Mouse (Mus musculus) v-Abl transformed pro-B cells (cell line): ENCODE measurements around the gene Gstm2.
"Not testable (repeated sequence)": the region's sequence is repeated elsewhere in the genome, so short reads cannot be mapped to it uniquely, and the experiment has no call there.

ENCODE experiments used
- in situ Hi-C, 2 experiments: fragments of 400-800 bp; cut with MboI; formaldehyde crosslinking; loops; one replicate each; pipeline ENCODE4 v1.15.1; 2025; ENCODE audit not compliant: unreplicated experiment in 2 of 2

Gene Gstm2

DNA sequence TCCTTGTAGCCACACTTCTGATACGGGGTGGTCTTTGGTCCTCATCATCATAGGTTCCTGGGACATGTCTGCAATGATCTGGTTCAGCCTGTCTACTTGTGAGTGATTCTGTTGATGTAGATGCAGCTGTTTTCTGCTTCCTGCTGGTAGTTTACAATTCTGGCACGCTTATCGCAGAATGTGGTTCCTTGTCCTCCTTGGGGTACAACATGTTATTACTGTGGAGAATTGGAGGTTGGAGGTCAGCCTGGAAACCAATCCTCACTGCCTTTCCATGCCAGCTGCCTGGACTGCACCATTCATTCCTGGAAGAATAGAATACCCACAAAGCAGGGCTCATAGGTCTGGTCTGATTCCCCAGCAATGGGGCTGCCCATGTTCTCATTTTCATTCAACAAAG lies 13.2 kb upstream of the Gstm2 start:
- in situ Hi-C loops: no loop called here

- in situ Hi-C loops: no loop called here
These were observed 12.3 kb upstream of the Gstm2 start for GRCm38 (mm10) chr3:107998591-107998990.

DNA sequence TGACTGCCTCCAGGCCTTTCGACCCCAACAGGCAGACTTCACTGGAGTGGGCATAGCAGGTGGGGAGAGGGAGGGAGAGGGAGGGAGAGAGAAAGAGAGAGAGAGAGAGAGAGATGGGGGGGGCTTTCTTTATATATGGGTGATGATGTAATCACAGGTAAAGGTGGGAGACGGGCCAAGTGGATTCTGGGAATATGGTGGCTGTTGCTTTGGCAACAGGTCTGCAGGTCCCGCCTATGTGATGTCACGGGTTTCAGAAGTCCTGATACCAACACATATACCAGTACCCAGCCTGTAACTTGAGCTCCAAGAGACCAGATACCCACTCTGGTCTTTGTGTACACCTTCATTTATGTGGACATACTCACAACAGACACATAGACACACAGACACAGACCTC lies 10.3 kb upstream of the Gstm2 start:
- in situ Hi-C loops: no loop called here

GRCm38 (mm10) chr3:107995974-107996373 lies 9.7 kb upstream of the Gstm2 start:
- in situ Hi-C loops: not testable (repeated sequence)

- in situ Hi-C loops: not testable (repeated sequence)
These were observed 1.1 kb downstream of the Gstm2 start for GRCm38 (mm10) chr3:107985141-107985540.

DNA sequence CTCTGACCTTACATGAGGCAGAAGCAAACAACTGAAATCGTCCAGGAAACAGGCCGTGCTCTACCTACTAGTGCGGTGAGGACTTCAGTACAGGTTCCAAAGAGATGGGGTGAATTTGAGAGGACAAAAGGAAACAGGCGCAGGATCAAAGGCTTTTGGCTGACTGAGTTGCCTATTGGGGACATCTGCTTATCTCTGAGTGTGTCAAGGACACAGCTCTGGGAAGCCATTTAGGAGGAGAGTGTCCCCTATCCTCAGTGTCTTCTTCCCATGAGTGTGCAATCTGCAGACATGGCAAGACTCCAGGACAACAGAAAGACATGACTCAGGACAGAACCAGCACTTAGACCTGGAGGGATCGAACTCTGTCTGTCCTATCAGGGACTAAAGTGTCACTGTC lies 1.8 kb downstream of the Gstm2 start:
- in situ Hi-C loops: no loop called here

GRCm38 (mm10) chr3:107983771-107984170 lies 2.5 kb downstream of the Gstm2 start:
- in situ Hi-C loops: no loop called here

DNA sequence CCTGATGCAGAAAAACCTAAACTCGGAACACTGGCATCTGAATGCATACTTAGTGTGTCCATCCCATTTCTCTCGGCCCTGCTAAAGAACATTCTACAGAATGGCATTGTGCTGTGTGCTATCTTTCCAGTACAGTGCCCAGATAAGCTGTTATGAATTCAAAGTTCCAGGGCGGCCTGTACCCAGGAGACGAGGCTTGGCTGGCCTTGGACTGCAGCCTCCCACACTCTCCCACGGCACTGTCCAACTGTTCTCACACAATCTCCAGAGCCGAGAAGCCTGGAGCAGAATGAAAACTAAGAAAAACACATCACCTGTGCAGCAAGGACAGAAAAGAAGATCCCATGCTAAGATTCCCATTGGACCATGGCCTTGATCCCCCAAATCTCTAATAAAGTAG lies 3.5 kb downstream of the Gstm2 start:
- in situ Hi-C loops: no loop called here

GRCm38 (mm10) chr3:107981261-107981660 lies 5.0 kb downstream of the Gstm2 start:
- in situ Hi-C loops: no loop called here

- in situ Hi-C loops: no loop called here
These were observed 8.6 kb downstream of the Gstm2 start for GRCm38 (mm10) chr3:107977691-107978090.

DNA sequence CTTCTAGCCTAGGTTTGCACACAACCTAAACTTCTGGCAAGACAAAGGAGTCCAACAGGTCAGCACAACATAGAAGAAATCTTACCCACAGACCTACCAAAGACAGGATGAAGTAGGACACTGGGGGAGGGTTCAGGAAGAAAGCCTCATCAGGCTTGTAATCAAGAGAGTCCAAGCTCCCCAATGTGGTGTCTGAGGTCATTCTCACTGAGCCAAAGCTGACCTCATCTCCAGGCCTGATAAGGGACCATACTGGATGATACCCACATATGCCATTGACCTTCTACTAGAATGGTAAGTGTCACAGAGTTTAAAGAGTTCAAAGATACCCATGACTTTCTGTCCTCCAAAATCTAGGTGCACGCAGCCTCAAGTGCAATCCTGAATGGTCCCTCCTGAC lies 12.0 kb downstream of the Gstm2 start:
- in situ Hi-C loops: no loop called here

- in situ Hi-C loops: no loop called here
These were observed 14.2 kb downstream of the Gstm2 start for GRCm38 (mm10) chr3:107972070-107972469.

GRCm38 (mm10) chr3:107971101-107971500 lies 15.2 kb downstream of the Gstm2 start:
- in situ Hi-C loops: not testable (repeated sequence)

DNA sequence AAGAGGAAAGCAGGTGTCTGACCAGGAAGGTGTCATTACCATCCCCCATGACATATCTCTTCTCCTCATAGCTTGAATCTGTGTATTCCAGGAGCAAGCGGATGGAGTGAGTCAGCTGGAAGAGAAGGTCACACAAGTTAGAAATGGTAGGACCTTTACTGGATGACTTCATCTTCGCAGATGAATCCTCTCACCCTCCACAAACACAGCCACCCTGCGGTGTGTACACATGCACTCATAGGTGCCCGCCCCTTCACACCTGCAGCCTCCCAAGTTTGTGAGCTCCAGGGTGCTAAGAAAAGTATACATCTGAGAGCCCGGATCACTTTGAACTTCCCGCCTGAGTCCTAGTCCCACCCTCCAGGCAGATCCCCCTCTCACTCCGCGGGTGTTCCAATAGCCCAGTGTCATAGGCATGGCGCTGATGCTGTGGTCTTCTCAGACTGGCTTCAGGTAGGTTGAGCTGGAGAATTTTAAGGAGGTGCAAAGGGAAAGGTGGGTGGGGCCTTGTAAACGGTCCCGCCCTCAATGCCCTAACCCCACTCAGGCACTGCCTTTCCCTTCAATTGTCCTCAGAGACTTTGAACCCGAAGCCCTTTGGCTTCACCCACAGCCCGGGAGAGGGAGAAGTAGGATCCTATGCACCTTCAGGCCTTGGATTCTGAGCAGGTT lies 17.4 kb downstream of the Gstm2 start, which contains the start of gene Gstm3:
TSS of gene Gstm3 (minus strand) at position 560 of the 672 bp plus-strand sequence.
- in situ Hi-C loops: no loop called here

DNA sequence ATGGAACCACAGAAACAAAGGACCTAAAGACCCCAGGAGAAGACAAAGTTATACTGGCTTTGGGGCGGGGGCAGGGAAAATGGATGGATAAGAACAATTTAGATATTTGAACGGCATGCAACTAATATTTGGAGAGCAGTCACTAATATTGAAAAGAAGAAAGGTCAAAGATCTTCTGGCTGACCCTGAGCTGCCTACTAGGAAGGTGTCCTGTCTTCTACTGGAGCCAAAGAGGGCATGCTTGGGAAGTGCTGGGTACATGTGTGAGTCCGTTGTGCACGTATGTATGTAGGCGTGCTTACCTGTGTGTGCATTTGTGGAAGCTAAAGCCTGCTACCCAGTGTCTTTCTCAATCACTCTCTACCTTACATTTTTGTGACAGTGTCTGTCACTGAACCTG lies 19.6 kb downstream of the Gstm2 start:
- in situ Hi-C loops: no loop called here

DNA sequence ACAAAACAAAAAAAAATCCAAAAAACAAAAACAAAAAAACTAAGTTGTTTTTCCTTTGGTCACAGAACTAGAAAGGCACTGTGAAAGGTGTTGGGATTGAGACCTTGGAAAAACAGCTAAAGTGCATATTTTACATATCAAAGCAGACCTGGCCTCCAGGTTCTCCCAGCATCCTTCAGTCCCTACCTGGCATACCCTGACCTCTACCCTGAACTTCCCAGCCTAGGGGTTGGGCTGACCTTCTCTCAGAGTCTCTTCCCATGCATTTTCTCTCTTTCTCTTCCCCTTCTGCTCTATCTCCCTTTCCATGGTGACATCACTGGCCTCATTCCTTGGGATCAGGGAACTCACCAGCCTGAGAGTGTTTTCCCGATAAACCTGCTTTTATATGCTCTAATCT lies 20.7 kb downstream of the Gstm2 start:
- in situ Hi-C loops: no loop called here

DNA sequence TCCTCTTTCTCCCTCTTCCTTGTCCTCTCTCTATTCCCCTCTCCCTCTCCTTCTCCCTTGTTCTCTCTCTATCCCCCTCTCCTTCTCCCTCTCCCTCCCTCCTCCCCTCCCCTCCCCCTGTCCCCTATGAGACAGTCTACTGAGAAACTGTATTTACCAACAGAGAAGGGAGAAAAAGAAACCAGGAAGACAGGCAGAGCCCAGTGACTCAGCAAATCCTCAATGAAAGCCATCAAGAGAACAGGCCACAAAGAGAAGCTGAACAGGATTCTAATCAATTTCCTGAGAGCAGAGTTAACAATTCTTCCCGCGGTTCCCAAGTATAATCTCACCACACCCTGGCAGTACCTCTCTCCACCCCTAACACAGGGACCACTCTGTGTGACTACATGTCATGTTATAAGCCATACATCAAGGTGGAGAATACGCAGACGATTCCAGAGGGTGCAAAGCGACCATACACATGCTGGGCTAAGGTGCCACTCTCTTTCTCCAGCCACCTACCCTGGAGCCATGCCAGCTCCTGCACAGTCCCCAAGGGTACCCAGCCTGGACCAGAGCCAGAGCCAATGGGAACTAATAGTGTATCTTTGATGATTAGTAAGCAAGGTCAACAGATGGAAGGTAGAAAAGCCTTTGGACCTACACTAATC lies 21.5 kb downstream of the Gstm2 start:
- in situ Hi-C loops: no loop called here

- in situ Hi-C loops: no loop called here
These were observed 22.2 kb downstream of the Gstm2 start for GRCm38 (mm10) chr3:107964026-107964425.

- in situ Hi-C loops: not testable (repeated sequence)
These were observed 31.0 kb downstream of the Gstm2 start for GRCm38 (mm10) chr3:107955260-107955659.

DNA sequence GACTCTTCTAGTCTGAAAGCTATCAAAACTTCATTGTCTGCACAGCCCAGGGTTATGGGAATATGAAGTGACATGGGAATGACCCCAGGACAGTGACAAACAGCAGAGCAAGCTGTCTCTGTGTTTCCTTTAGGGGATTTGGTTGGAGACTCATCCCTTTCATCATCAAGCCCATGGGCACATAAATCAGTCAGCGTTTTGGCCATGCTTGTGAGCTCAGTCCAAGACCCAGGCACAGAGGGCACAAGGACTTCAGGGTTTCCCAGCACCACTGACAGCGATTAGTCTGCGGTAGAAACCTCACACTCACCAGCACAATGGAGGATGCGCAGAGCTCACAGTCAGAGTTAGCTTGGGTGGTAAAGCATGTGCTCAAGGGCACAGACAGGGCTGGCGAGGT lies 32.3 kb downstream of the Gstm2 start:
- in situ Hi-C loops: loop anchor here in 1 of 2 experiments (5.0 kb wide), 1 partner anchor 108 kb away; no protein-coding TSS in a partner anchor

- in situ Hi-C loops: loop anchor here in 1 of 2 experiments (5.0 kb wide), 1 partner anchor 109 kb away; no protein-coding TSS in a partner anchor
These were observed 32.9 kb downstream of the Gstm2 start for GRCm38 (mm10) chr3:107953328-107953755.

DNA sequence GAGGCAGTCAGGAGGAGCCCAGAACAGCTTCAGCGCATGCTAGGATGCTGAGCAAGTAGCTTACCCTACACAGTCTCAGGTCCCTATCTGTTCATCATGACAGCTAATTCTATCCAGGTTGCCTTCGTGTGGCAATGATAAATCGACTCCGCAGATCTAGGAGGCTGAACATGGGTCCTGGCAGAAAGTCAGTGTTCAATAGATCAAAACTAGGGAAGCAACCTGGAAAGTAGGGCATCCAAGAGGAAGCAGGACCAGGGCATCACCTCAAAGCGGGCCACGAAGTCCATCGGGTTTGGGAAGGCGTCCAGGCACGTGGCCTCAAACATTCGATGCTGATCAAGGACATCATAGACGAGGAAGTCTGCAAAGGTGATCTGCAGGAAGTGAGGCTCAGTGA lies 35.7 kb downstream of the Gstm2 start:
- in situ Hi-C loops: loop anchor here in 1 of 2 experiments (5.0 kb wide), 1 partner anchor 112 kb away; no protein-coding TSS in a partner anchor
